Mouse (Mus musculus) ES-Bruce4 (cell line): ENCODE measurements at regions not wholly inside any gene's neighbourhood (a gene's known extent, or its start where the extent isn't known, plus 50 kb on each side); places are given as distances from the start of the nearest gene placed in this dataset.

Experiments
- H3K27ac ChIP-seq: 2 replicates; pipeline ENCODE4 v1.5.1; 2012; ENCODE audit warnings: low read length, inconsistent platforms; ENCODE audit not compliant: insufficient read depth
- H3K27me3 ChIP-seq: 2 replicates; pipeline ENCODE4 v1.6.1; 2012; ENCODE audit warnings: mild to moderate bottlenecking, low read length, inconsistent platforms; ENCODE audit not compliant: control insufficient read depth, poor library complexity, insufficient read depth, severe bottlenecking
- H3K36me3 ChIP-seq: 2 replicates; pipeline ENCODE4 v1.6.1; 2012; ENCODE audit warnings: inconsistent platforms, mild to moderate bottlenecking, low read length, moderate library complexity; ENCODE audit not compliant: control insufficient read depth, poor library complexity, insufficient read depth, severe bottlenecking
- H3K4me1 ChIP-seq: one replicate; pipeline ENCODE4 v1.8.1; 2011; ENCODE audit warnings: low read length; ENCODE audit not compliant: control insufficient read depth, insufficient read depth
- H3K4me3 ChIP-seq: 2 replicates; pipeline ENCODE4 v1.5.1; 2011; ENCODE audit warnings: low read depth, mild to moderate bottlenecking, low read length
- H3K9ac ChIP-seq: 2 replicates; pipeline ENCODE4 v1.6.1; 2012; ENCODE audit warnings: low read depth, mild to moderate bottlenecking, inconsistent platforms; ENCODE audit not compliant: poor library complexity, severe bottlenecking
- H3K9me3 ChIP-seq: replicated peaks from 2 replicates; pipeline ENCODE4 v1.6.1; 2012; ENCODE audit warnings: mild to moderate bottlenecking, low read length, inconsistent platforms; ENCODE audit not compliant: control insufficient read depth, poor library complexity, insufficient read depth, severe bottlenecking
- CTCF ChIP-seq: IDR thresholded peaks from one replicate; pipeline ENCODE4 v1.8.1; 2011; ENCODE audit warnings: low read depth, low read length
- EP300 ChIP-seq: IDR thresholded peaks from 2 replicates; pipeline ENCODE4 v1.6.1; 2011; ENCODE audit warnings: low read depth, low read length; ENCODE audit not compliant: insufficient read depth
- POLR2A ChIP-seq: IDR thresholded peaks from one replicate; pipeline ENCODE4 v1.8.1; 2011; ENCODE audit warnings: low read length; ENCODE audit not compliant: insufficient read depth

GRCm38 (mm10) chr15:88288696-88289095 lies 311.4 kb upstream of the Zdhhc25 start:
- H3K27ac ChIP-seq: no peak overlapping the region
- H3K9me3 ChIP-seq: no peaks in the 10 kb centered on the region
- TF ChIP-seq CTCF (no peak), POLR2A (no peak), EP300 (no peak)
- no peaks in the 10 kb centered on the region for H3K36me3 ChIP-seq
- no peak overlapping the region for H3K9ac ChIP-seq
- no peaks in the 10 kb centered on the region for H3K27me3 ChIP-seq
- no peaks in the 10 kb centered on the region for H3K4me1 ChIP-seq
- no peak overlapping the region for H3K4me3 ChIP-seq

- H3K4me1 ChIP-seq: no peaks in the 10 kb centered on the region
- H3K9ac ChIP-seq: no peak overlapping the region
- H3K36me3 ChIP-seq: no peaks in the 10 kb centered on the region
- no peaks in the 10 kb centered on the region for H3K27me3 ChIP-seq
- no peak overlapping the region for H3K4me3 ChIP-seq
- no peaks in the 10 kb centered on the region for H3K9me3 ChIP-seq
- TF ChIP-seq EP300 (no peak), CTCF (no peak), POLR2A (no peak)
- no peak overlapping the region for H3K27ac ChIP-seq
These were observed 309.2 kb upstream of the Zdhhc25 start for GRCm38 (mm10) chr15:88290740-88291363.

GRCm38 (mm10) chr15:88299061-88299460 lies 301.0 kb upstream of the Zdhhc25 start:
- Histone ChIP-seq H3K9me3 (no peaks in the 10 kb centered on the region), H3K27ac (no peak overlapping the region), H3K4me3 (no peak overlapping the region), H3K27me3 (no peaks in the 10 kb centered on the region), H3K36me3 (no peaks in the 10 kb centered on the region), H3K9ac (no peak overlapping the region), H3K4me1 (no peaks in the 10 kb centered on the region)
- TF ChIP-seq EP300 (no peak), CTCF (no peak), POLR2A (no peak)

- Histone ChIP-seq H3K4me1 (no peaks in the 10 kb centered on the region), H3K36me3 (no peaks in the 10 kb centered on the region), H3K27me3 (no peaks in the 10 kb centered on the region), H3K9me3 (no peaks in the 10 kb centered on the region), H3K27ac (no peak overlapping the region), H3K9ac (no peak overlapping the region), H3K4me3 (no peak overlapping the region)
- TF ChIP-seq POLR2A (no peak), EP300 (no peak), CTCF (no peak)
These were observed 288.9 kb upstream of the Zdhhc25 start for GRCm38 (mm10) chr15:88311158-88311557.

GRCm38 (mm10) chr15:88314810-88315459 lies 285.2 kb upstream of the Zdhhc25 start:
- no peak for TF ChIP-seq POLR2A
- no peak for TF ChIP-seq EP300
- TF ChIP-seq CTCF: no peak
- no peak overlapping the region for H3K27ac ChIP-seq
- H3K9me3 ChIP-seq: no peaks in the 10 kb centered on the region
- H3K4me3 ChIP-seq: no peak overlapping the region
- no peaks in the 10 kb centered on the region for H3K4me1 ChIP-seq
- H3K9ac ChIP-seq: no peak overlapping the region
- H3K36me3 ChIP-seq: no peaks in the 10 kb centered on the region
- H3K27me3 ChIP-seq: no peaks in the 10 kb centered on the region

GRCm38 (mm10) chr15:88318048-88318447 lies 282.1 kb upstream of the Zdhhc25 start:
- no peaks in the 10 kb centered on the region for H3K9me3 ChIP-seq
- TF ChIP-seq POLR2A (no peak), CTCF (no peak), EP300 (no peak)
- no peak overlapping the region for H3K27ac ChIP-seq
- no peaks in the 10 kb centered on the region for H3K36me3 ChIP-seq
- no peaks in the 10 kb centered on the region for H3K4me1 ChIP-seq
- no peak overlapping the region for H3K4me3 ChIP-seq
- H3K27me3 ChIP-seq: no peaks in the 10 kb centered on the region
- no peak overlapping the region for H3K9ac ChIP-seq
